Mouse (Mus musculus): ENCODE data around the gene Olfr170. TPM values are rescaled to one million over a fixed set of nuclear protein-coding genes. Genes with fewer than 3 reads are reported as not detected.
"Not testable (repeated sequence)": the region's sequence is repeated elsewhere in the genome, so short reads cannot be mapped to it uniquely, and the experiment has no call there.

Olfr170 gene
- total RNA-seq (2014; fragmentation: Nextera tagmentation) (not detected in 2 replicates), total RNA-seq (2017) (0.16 TPM in 1 of 2 replicates, not detected in the other), polyA plus RNA-seq (2012) (not detected in 2 replicates)

- ATAC-seq (ENCODE audit: extremely low read depth, insufficient number of reproducible peaks, low FRiP score, poor library complexity, severe bottlenecking); H3K9me3 ChIP-seq (replicated peaks); H3K4me3 ChIP-seq (ENCODE audit: low read depth, low read length); H3K4me1 ChIP-seq (ENCODE audit: insufficient read depth, low read depth, low read length); DNase-seq (ENCODE audit: low spot score); H3K27me3 ChIP-seq (ENCODE audit: insufficient read depth, low read length); H3K36me3 ChIP-seq (replicated peaks): not testable (repeated sequence)
These were observed at the start of gene Olfr170 for GRCm38 (mm10) chr16:19611782-19612181. Gene Olfr170, minus strand, starts transcription at chr16:19611882.

DNA sequence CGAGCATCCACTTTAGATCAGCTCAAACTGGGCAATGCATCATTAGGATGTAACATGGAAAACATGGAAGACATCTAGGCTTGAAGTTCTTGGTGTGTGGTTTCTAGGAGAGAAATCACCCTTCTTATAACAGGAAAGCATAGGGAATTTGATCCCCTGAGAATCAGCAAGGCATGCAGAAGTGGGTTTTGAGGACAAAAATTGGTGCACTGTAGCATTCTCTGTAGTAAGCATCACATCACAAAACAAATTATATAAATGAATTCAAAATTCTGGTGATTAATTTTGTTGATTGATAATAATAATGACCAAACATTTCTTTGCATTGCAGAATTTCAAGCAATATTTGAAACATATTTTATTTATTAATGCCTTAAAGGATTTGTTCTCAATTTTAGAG, 18.1 kb upstream of the Olfr170 start, which contains the start of gene Olfr171:
Gene Olfr171, minus strand, starts transcription at position 101 of the 400 bp plus-strand sequence.
- H3K4me1 ChIP-seq (ENCODE audit: insufficient read depth, low read depth, low read length): no peaks in the 10 kb centered on the region
- H3K36me3 ChIP-seq (replicated peaks): no peaks in the 10 kb centered on the region
- TF ChIP-seq TAL1 (conservative IDR thresholded peaks at IDR 0.05; ENCODE audit: low read depth, low read length): no peak
- no peak for TF ChIP-seq CTCF (IDR thresholded peaks at IDR 0.05; ENCODE audit: low read depth, low read length)
- no peak for TF ChIP-seq POLR2AphosphoS5 (IDR thresholded peaks at IDR 0.05; ENCODE audit: insufficient replicate concordance, low read depth, low read length)
- no peak for TF ChIP-seq GATA2 (IDR thresholded peaks at IDR 0.05; ENCODE audit: borderline replicate concordance, low read depth, low read length)
- no peak for TF ChIP-seq GATA1 (IDR thresholded peaks at IDR 0.05; ENCODE audit: borderline replicate concordance, low read length)
- no peak within 1 kb of the TSS for H3K4me3 ChIP-seq (ENCODE audit: low read depth, low read length)
- no peaks in the 10 kb centered on the region for H3K27me3 ChIP-seq (ENCODE audit: insufficient read depth, low read length)
- DNase-seq (ENCODE audit: low spot score): no peak
- no peak for ATAC-seq (ENCODE audit: extremely low read depth, insufficient number of reproducible peaks, low FRiP score, poor library complexity, severe bottlenecking)
- no peaks in the 10 kb centered on the region for H3K9me3 ChIP-seq (replicated peaks)

DNA sequence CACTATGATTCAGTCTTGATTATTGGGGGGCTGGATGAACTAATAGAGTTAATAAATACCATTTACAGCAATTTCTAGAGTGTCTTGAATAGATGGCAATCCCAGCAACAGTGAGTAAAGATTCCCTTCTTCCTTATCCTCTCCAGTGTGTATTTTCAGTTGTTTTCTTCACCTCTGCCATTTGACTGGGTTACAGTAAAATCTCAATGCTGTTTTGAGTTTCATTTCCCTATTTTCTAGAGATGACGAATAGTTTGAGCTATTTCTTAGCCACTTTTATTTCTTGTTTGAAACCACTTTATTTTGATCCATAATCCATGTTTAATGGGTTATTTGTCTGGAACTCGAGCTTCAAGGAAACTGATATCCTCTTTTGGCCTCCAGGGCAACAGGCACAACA, 8.5 kb downstream of the Olfr170 start:
- Histone ChIP-seq H3K36me3 (replicated peaks) (no peaks in the 10 kb centered on the region), H3K4me3 (ENCODE audit: low read depth, low read length) (no peak overlapping the region), H3K9me3 (replicated peaks) (no peaks in the 10 kb centered on the region), H3K4me1 (ENCODE audit: insufficient read depth, low read depth, low read length) (no peaks in the 10 kb centered on the region), H3K27me3 (ENCODE audit: insufficient read depth, low read length) (no peaks in the 10 kb centered on the region)
- TF ChIP-seq CTCF (IDR thresholded peaks at IDR 0.05; ENCODE audit: low read depth, low read length): no peak
- no peak for TF ChIP-seq TAL1 (conservative IDR thresholded peaks at IDR 0.05; ENCODE audit: low read depth, low read length)
- no peak for TF ChIP-seq GATA2 (IDR thresholded peaks at IDR 0.05; ENCODE audit: borderline replicate concordance, low read depth, low read length)
- TF ChIP-seq GATA1 (IDR thresholded peaks at IDR 0.05; ENCODE audit: borderline replicate concordance, low read length): no peak
- TF ChIP-seq POLR2AphosphoS5 (IDR thresholded peaks at IDR 0.05; ENCODE audit: insufficient replicate concordance, low read depth, low read length): no peak
- ATAC-seq (ENCODE audit: extremely low read depth, insufficient number of reproducible peaks, low FRiP score, poor library complexity, severe bottlenecking): no peak
- DNase-seq (ENCODE audit: low spot score): no peak

GRCm38 (mm10) chr16:19571709-19572108, 40.0 kb downstream of the Olfr170 start, which contains the start of gene Olfr169:
Gene Olfr169, minus strand, starts transcription at chr16:19571809.
- H3K27me3 ChIP-seq (ENCODE audit: insufficient read depth, low read length); H3K4me1 ChIP-seq (ENCODE audit: insufficient read depth, low read depth, low read length); H3K4me3 ChIP-seq (ENCODE audit: low read depth, low read length); H3K36me3 ChIP-seq (replicated peaks); ATAC-seq (ENCODE audit: extremely low read depth, insufficient number of reproducible peaks, low FRiP score, poor library complexity, severe bottlenecking); DNase-seq (ENCODE audit: low spot score); H3K9me3 ChIP-seq (replicated peaks): not testable (repeated sequence)

Other genes starting within 250 kb of the Olfr170 start
- gene Olfr165, start 188.7 kb downstream of the Olfr170 start, total RNA-seq (2014; fragmentation: Nextera tagmentation): not detected in 2 replicates
- gene Olfr165, start 188.7 kb downstream of the Olfr170 start, total RNA-seq (2017): 0.12 TPM in 1 of 2 replicates, not detected in the other
- not detected in 2 replicates for gene Olfr165, start 188.7 kb downstream of the Olfr170 start, polyA plus RNA-seq (2012)
- not detected in 2 replicates for gene Olfr166, start 128.2 kb downstream of the Olfr170 start, total RNA-seq (2014; fragmentation: Nextera tagmentation)
- 0.06 and 0.11 TPM in 2 replicates for gene Olfr166, start 128.2 kb downstream of the Olfr170 start, total RNA-seq (2017)
- not detected in 2 replicates for gene Olfr166, start 128.2 kb downstream of the Olfr170 start, polyA plus RNA-seq (2012)
- not detected in 2 replicates for gene Olfr167, start 89.6 kb downstream of the Olfr170 start, total RNA-seq (2014; fragmentation: Nextera tagmentation)
- gene Olfr167, start 89.6 kb downstream of the Olfr170 start, total RNA-seq (2017): 0.11 and 0.17 TPM in 2 replicates
- not detected in 2 replicates for gene Olfr167, start 89.6 kb downstream of the Olfr170 start, polyA plus RNA-seq (2012)
- gene Olfr168, start 76.3 kb downstream of the Olfr170 start, total RNA-seq (2014; fragmentation: Nextera tagmentation): not detected in 2 replicates
- gene Olfr168, start 76.3 kb downstream of the Olfr170 start, total RNA-seq (2017): 0.52 TPM in 1 of 2 replicates, not detected in the other
- not detected in 2 replicates for gene Olfr168, start 76.3 kb downstream of the Olfr170 start, polyA plus RNA-seq (2012)
- not detected in 2 replicates for gene Olfr169, start 40.1 kb downstream of the Olfr170 start, total RNA-seq (2014; fragmentation: Nextera tagmentation)
- gene Olfr169, start 40.1 kb downstream of the Olfr170 start, total RNA-seq (2017): 0.16 TPM in 1 of 2 replicates, not detected in the other
- not detected in 2 replicates for gene Olfr169, start 40.1 kb downstream of the Olfr170 start, polyA plus RNA-seq (2012)
- not detected in 2 replicates for gene Olfr171, start 18.0 kb upstream of the Olfr170 start, total RNA-seq (2014; fragmentation: Nextera tagmentation)
- not detected in 2 replicates for gene Olfr171, start 18.0 kb upstream of the Olfr170 start, total RNA-seq (2017)
- gene Olfr171, start 18.0 kb upstream of the Olfr170 start, polyA plus RNA-seq (2012): not detected in 2 replicates
- gene Lamp3, start 94.5 kb upstream of the Olfr170 start, total RNA-seq (2014; fragmentation: Nextera tagmentation): not detected in 2 replicates
- gene Lamp3, start 94.5 kb upstream of the Olfr170 start, total RNA-seq (2017): 0.06 and 0.16 TPM in 2 replicates
- not detected in 2 replicates for gene Lamp3, start 94.5 kb upstream of the Olfr170 start, polyA plus RNA-seq (2012)
- not detected in 2 replicates for gene B3gnt5, start 148.3 kb upstream of the Olfr170 start, total RNA-seq (2014; fragmentation: Nextera tagmentation)
- gene B3gnt5, start 148.3 kb upstream of the Olfr170 start, total RNA-seq (2017): under 0.01 and 0.11 TPM in 2 replicates
- gene B3gnt5, start 148.3 kb upstream of the Olfr170 start, polyA plus RNA-seq (2012): not detected in 2 replicates